Mouse (Mus musculus) stomach, embryonic 16.5 days (tissue): ENCODE measurements around the gene Abhd2. TPM values are rescaled to one million over a fixed set of nuclear protein-coding genes. Genes with fewer than 3 reads are reported as not detected.

ENCODE experiments used
- ATAC-seq: fragments of 200-750 bp; cut with Nextera tagmentation; 2 replicates; pipeline ENCODE4 v1.8.0; 2017; ENCODE audit warnings: moderate number of reproducible peaks, moderate TSS enrichment; ENCODE audit not compliant: insufficient read depth, low FRiP score
- H3K27ac ChIP-seq: fragments of 300-500 bp; sonication (generic); 2 replicates; pipeline ENCODE4 v1.5.1; 2014; ENCODE audit warnings: low read length
- H3K27me3 ChIP-seq: fragments of 300-500 bp; sonication (generic); 2 replicates; pipeline ENCODE4 v1.6.1; 2014; ENCODE audit warnings: low read length, control low read depth, mixed read lengths; ENCODE audit not compliant: control insufficient read depth, insufficient read depth
- H3K36me3 ChIP-seq: fragments of 300-500 bp; sonication (generic); 2 replicates; pipeline ENCODE4 v1.6.1; 2014; ENCODE audit warnings: low read length; ENCODE audit not compliant: control insufficient read depth, insufficient read depth
- H3K4me1 ChIP-seq: fragments of 300-500 bp; sonication (generic); 2 replicates; pipeline ENCODE4 v1.6.1; 2014; ENCODE audit warnings: low read length, control low read depth, mixed read lengths; ENCODE audit not compliant: control insufficient read depth, insufficient read depth
- H3K4me2 ChIP-seq: fragments of 300-500 bp; sonication (generic); 2 replicates; pipeline ENCODE4 v1.6.1; 2014; ENCODE audit warnings: low read depth, low read length, mixed read lengths
- H3K4me3 ChIP-seq: fragments of 300-500 bp; sonication (generic); replicated peaks from 2 replicates; pipeline ENCODE4 v1.5.1; 2014; ENCODE audit warnings: mild to moderate bottlenecking, low read length
- H3K9ac ChIP-seq: fragments of 300-500 bp; sonication (generic); 2 replicates; pipeline ENCODE4 v1.6.1; 2014; ENCODE audit warnings: low read length
- H3K9me3 ChIP-seq: fragments of 300-500 bp; sonication (generic); replicated peaks from 2 replicates; pipeline ENCODE4 v1.6.1; 2016; ENCODE audit warnings: low read length, control low read depth; ENCODE audit not compliant: control insufficient read depth
- WGBS: fragments of 180-500 bp; shearing (Covaris S2); extraction: QIAGEN DNeasy Blood & Tissue Kit; methylation state at CpG from one replicate; pipeline ENCODE4 v1.1.7; 2014; 5-methylcytosine and 5-hydroxymethylcytosine counted together
- polyA plus RNA-seq: library from polyadenylated mRNA; unstranded; fragments of >200 nt; fragmentation: Nextera tagmentation; extraction: Ambion mirVana; gene quantifications from 2 replicates; pipeline ENCODE4 v1.2.1, GENCODE M21; 2015

The Abhd2 gene
- polyA plus RNA-seq, 1 experiment from 2014 or later = 13.8 TPM

DNA sequence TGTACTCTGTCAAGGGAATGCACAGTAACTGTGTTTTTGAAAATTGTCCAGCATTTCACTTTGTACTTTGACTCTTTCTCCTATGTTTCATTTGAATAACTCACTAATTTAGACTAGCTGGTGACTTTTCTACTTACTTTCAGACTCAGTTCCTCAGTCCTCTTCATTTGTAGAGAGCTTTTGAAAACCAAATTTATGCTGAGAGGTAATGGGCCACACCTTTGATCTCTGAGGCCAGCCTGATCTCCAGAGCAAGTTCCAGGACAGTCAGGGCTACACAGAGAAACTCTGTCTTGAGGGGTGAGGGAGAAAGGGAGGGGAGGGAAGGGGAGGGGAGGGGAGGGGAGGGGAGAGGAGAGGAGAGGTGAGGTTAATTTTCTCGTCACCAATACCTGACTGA lies 25.7 kb downstream of the Abhd2 start:
- no peak overlapping the region for H3K27ac ChIP-seq
- ATAC-seq = no peak
- peaks cover 30% of the 10 kb centered on the region for H3K4me1 ChIP-seq
- no peaks in the 10 kb centered on the region for H3K36me3 ChIP-seq
- H3K27me3 ChIP-seq = no peaks in the 10 kb centered on the region
- H3K4me2 ChIP-seq = no peak overlapping the region
- 67% methylated on average over 1 of the region's 1 CpGs for WGBS
- H3K9me3 ChIP-seq = no peaks in the 10 kb centered on the region
- no peak overlapping the region for H3K9ac ChIP-seq
- no peak overlapping the region for H3K4me3 ChIP-seq

DNA sequence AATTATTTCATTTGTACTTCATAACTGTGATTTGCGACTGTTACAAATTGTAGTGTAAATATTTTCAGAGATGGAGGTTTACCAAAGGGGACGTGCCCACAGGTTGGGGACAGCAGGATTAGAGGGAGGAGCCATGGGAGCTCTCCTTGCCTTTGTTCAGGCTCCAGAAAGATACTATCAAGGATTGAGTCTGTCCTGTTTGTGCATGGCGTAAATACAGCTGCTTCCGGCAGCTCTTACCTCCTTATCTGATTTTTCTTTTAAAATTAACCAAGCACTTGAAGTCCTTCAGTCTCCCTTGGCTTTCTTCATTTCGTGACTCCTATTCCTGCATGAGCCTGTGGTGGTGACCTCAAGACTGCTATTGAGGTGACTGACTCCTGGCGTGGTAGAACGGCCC lies 26.5 kb downstream of the Abhd2 start:
- no peak for ATAC-seq
- no peaks in the 10 kb centered on the region for H3K27me3 ChIP-seq
- no peak overlapping the region for H3K4me3 ChIP-seq
- no peak overlapping the region for H3K4me2 ChIP-seq
- 58% methylated on average over 7 of the region's 7 CpGs for WGBS
- no peak overlapping the region for H3K9ac ChIP-seq
- H3K9me3 ChIP-seq = no peaks in the 10 kb centered on the region
- H3K4me1 ChIP-seq = peaks cover 30% of the 10 kb centered on the region
- peak overlapping the region; percentile 22; the same call in 1 of the 2 replicates for H3K27ac ChIP-seq
- no peaks in the 10 kb centered on the region for H3K36me3 ChIP-seq

DNA sequence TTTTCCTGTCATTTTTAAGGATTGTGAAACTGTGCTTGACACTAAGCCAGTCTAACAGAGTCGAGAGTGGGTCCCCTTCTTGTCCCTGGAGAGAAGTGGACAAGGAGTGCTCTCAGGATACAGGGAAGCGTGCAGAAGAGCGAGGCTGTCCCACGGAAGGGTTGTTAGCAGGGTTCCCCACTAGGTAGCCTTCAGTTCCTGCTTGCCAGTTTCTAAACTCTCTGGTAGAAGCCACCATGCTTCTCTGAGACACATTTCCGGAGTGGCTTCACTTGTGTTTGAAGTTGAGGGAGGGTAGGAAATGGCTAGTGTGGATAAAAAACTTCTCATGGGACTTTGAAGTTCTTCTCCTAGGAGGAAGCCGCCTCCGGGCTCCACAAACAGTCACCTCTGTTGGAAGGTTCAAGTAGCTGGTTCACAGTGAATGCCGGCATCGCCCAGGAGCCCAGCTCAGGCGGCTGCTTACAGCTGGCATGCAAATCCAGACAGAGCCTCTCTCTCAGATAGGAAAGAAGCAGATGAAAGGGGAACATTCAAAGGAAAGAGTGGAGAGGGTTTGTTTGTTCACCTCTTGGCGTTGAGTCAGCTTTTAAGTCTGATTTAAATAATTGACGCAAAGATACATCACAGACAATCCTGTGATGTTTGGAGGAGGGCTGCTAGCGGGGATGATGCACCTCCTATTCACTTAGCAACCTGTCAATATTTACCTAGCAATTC lies 27.6 kb downstream of the Abhd2 start:
- ATAC-seq = peak; percentile 32; the same call in 1 of the 2 replicates
- H3K36me3 ChIP-seq = no peaks in the 10 kb centered on the region
- no peak overlapping the region for H3K4me2 ChIP-seq
- 32% methylated on average over 13 of the region's 13 CpGs for WGBS
- H3K9ac ChIP-seq = no peak overlapping the region
- no peaks in the 10 kb centered on the region for H3K9me3 ChIP-seq
- H3K4me3 ChIP-seq = no peak overlapping the region
- peak overlapping the region; percentile 66 for H3K27ac ChIP-seq
- peaks cover 29% of the 10 kb centered on the region for H3K4me1 ChIP-seq
- no peaks in the 10 kb centered on the region for H3K27me3 ChIP-seq

DNA sequence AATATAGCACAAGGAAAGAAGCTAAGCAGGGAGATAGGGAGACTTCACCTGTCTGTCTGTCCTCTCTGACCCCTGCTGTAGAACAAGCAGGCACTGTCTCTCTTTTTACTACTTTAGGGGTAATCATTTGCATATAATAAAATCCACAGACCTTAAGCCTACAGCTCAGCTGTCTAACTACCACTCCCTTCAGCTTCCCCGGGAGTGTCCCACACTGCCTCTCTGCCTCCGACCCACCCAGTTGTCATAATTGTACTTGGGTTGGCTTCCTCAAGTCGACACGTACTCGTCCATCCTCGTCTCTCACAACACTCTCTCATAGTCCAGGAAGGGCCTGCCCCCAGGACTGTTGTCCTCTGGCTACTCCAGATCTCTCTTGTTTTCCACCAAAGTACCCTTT lies 29.1 kb downstream of the Abhd2 start:
- Histone ChIP-seq H3K4me2 (no peak overlapping the region), H3K4me3 (no peak overlapping the region), H3K27ac (peak overlapping the region; percentile 80), H3K36me3 (no peaks in the 10 kb centered on the region), H3K9ac (no peak overlapping the region), H3K9me3 (no peaks in the 10 kb centered on the region), H3K4me1 (peaks cover 30% of the 10 kb centered on the region), H3K27me3 (no peaks in the 10 kb centered on the region)
- no peak for ATAC-seq
- WGBS = 70% methylated on average over 6 of the region's 6 CpGs

DNA sequence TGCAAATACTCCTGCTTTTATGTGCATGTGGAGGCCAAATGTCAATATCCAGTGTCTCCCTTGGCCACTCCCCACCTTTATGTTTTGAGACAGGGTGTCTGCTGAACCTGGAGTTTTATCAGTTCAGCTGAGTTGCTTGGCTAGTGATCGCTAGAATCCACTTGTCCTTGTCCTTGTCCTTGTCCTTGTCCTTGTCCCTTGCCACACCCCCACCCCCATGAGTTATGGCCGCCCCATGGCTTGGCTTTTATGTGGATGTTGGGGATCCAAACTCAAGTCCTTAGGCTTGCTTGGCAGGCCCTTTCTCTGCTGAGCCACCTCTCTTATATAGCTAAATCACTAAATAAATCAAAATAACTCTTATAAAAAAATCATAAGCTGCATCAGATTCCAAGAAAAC lies 29.6 kb downstream of the Abhd2 start:
- 76% methylated on average over 2 of the region's 2 CpGs for WGBS
- Histone ChIP-seq H3K9me3 (no peaks in the 10 kb centered on the region), H3K4me3 (no peak overlapping the region), H3K27me3 (no peaks in the 10 kb centered on the region), H3K36me3 (no peaks in the 10 kb centered on the region), H3K4me2 (no peak overlapping the region), H3K4me1 (peaks cover 30% of the 10 kb centered on the region), H3K9ac (no peak overlapping the region), H3K27ac (peak overlapping the region; percentile 80)
- no peak for ATAC-seq

DNA sequence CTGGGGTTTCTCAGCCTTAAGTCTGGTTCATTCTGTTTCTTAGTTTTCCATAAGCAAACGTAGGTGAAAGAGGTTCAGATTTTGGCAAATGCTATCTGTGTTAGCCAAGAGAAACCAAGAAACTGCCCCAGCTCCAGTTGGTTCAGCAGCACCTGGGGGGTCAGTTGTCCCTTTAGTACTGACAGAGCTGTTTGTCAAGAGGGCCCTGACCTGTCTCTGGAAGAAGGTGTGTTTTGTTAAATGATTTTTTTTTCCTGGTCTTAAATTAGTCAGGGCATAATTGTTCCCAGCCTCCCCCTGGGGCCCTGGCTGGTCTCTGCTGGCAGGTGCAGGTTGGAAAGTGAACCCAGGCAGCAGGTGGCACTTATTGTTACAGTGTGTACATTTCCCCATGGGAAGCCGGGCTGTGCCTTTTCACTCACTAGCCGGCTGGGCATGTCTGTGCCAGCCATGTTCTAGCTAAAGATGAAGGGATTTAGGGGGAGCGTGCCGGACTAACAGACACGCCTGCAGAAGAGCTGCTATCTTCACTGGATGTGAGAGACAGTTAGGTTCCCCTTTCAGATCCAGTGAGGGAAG lies 30.3 kb downstream of the Abhd2 start:
- Histone ChIP-seq H3K36me3 (no peaks in the 10 kb centered on the region), H3K4me1 (peaks cover 30% of the 10 kb centered on the region), H3K27ac (peak overlapping the region; percentile 80), H3K4me2 (0 out of 2 replicates have a peak overlapping the region, but pooled peaks have one; percentile 6), H3K4me3 (no peak overlapping the region), H3K9me3 (no peaks in the 10 kb centered on the region), H3K9ac (no peak overlapping the region), H3K27me3 (no peaks in the 10 kb centered on the region)
- 61% methylated on average over 6 of the region's 6 CpGs for WGBS
- peak; percentile 70 for ATAC-seq

DNA sequence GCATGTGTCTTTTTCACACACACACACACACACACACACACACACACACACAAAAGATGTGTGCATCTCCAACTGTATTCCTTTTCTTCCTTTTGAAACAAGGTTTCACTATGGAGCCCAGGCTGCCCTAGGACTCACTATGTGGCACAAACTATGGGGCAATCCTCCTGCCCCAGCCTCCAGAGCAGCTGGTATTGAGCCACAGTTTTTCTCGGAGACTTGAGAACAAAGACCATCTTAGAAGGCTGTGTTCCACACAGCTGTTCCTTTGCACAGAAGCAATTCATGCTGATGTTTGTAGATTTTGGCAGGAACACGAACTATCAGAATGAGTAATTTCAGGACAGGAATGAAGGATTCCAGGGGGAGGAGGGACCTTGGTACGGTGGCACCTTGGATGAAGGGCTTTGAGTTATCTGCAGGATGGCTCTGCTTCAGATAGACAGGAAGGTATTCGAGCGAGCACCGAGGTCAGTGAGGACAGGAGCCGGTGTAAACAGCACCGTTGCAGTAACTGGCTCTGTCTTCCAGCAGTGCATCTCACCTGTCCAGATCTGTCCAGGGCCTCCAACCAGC lies 35.5 kb downstream of the Abhd2 start:
- no peaks in the 10 kb centered on the region for H3K9me3 ChIP-seq
- no peak overlapping the region for H3K4me3 ChIP-seq
- no peaks in the 10 kb centered on the region for H3K27me3 ChIP-seq
- ATAC-seq = no peak
- WGBS = 43% methylated on average over 8 of the region's 8 CpGs
- H3K27ac ChIP-seq = no peak overlapping the region
- no peaks in the 10 kb centered on the region for H3K36me3 ChIP-seq
- H3K9ac ChIP-seq = no peak overlapping the region
- peaks cover 43% of the 10 kb centered on the region for H3K4me1 ChIP-seq
- no peak overlapping the region for H3K4me2 ChIP-seq

- Histone ChIP-seq H3K9ac (peak overlapping the region; percentile 16; the same call in 1 of the 2 replicates), H3K36me3 (no peaks in the 10 kb centered on the region), H3K27ac (peak overlapping the region; percentile 72), H3K4me1 (peaks cover 51% of the 10 kb centered on the region), H3K27me3 (no peaks in the 10 kb centered on the region), H3K4me2 (no peak overlapping the region), H3K4me3 (no peak overlapping the region), H3K9me3 (no peaks in the 10 kb centered on the region)
- 39% methylated on average over 19 of the region's 19 CpGs for WGBS
- ATAC-seq = no peak; the same call in 1 of the 2 replicates
Observed at GRCm38 (mm10) chr7:79309247-79310190, 36.5 kb downstream of the Abhd2 start.
